Mouse (Mus musculus): ENCODE results near the gene Vmn2r76.
A peak's percentile ranks its signal among the peaks of the same experiment; 100 is the strongest.
"Not testable (repeated sequence)": the region's sequence is repeated elsewhere in the genome, so short reads cannot be mapped to it uniquely, and the experiment has no call there.

Vmn2r76 gene

DNA sequence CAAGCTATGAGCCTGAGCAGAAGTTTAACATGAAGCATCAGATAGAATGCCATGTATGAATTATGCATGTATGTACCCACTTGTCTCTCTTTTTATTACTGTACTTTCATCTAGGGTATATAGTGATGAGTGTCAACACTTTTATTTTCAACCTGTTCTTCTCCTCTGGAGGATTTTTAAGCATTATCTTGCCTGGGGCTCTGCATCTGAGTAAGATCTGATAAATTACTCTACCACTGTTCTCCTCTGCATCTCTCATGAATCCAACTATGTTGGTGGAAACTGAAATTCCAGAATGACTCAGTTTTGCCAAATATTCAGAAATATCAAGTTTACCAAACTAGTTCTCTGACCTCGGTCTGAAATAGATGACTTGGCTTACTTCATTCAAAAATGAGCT lies at the start of gene Vmn2r76:
Gene Vmn2r76 (minus strand): TSS at position 101 of the 400 bp plus-strand sequence.
- DNase-seq (ENCODE audit: low spot score in 2 of 2), result no peak

DNA sequence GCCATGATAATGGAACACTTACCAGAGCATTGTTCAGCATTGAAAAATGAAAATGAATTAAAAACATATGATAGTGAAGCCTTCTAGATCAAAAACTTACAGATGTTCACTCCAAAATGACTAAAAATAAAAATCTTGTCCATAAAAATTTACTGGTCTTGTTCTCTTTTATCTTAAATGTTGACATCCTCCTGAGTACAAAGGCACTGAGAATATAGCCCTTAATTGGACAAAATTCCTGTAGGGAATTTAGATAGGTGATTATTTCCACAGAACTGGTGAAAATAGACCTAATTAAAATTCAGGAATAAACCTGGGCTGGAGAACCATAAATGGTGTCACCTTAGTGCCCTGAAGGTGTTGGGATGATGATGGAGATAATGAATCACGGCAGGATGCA lies 31.0 kb upstream of the Vmn2r76 start, which contains the start of gene Olfr310:
Gene Olfr310 (minus strand): TSS at position 101 of the 400 bp plus-strand sequence.
- no peak for DNase-seq (ENCODE audit: low spot score in 2 of 2)

DNA sequence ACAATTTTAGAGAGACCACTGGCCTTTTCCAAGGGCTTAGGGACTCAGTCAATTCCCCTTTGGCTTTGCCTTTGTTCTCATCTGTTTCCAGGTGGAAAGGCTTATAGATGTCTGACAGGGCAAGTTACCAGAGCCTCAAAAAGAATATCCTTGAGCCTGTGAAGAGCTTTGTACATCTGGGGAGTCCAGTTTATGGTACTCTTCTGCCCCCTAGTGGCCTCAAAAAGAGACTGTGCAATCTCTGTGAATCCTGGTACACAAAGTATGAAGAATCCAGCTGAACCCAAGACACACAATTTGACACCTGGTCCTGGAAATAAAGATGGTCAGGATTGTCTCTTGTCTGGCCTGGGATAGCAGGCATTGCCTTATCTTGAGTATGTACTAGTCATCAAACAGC lies 34.8 kb downstream of the Vmn2r76 start:
- peak in 1 of 2 experiments; percentile 1 for DNase-seq (ENCODE audit: low spot score in 2 of 2)

DNA sequence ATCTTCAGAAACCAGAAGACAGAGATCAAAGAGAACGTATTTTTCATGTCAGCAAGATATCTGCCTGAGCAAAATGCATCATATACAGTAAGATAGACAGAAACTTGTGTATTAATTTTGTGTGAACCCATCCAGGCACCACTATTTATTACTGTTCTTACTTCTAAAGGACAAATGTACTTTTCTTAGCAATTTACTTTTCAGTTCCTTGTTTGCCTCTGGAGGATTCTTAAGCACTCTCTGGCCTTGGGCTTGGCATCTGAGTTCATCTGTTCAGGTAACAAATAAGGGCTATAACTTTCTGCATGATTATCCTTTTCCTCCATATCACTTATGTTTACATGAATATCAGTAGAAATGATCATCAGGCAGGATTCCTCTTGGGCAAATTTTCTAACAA lies 74.4 kb downstream of the Vmn2r76 start, which contains the start of gene Vmn2r75:
Gene Vmn2r75 (minus strand): TSS at position 101 of the 400 bp plus-strand sequence.
- not testable (repeated sequence) for DNase-seq (ENCODE audit: low spot score in 2 of 2)

Data from cerebellum, postnatal 4 days (tissue).